Mouse (Mus musculus) left cerebral cortex, postnatal 25 days (tissue): ENCODE measurements around the gene Mgmt. TPM values are rescaled to one million over a fixed set of nuclear protein-coding genes. Genes with fewer than 3 reads are reported as not detected.

Experiments used
- DNase-seq, 2 experiments: peaks; one replicate each; pipeline ENCODE4 v3.0.0; 2022; ENCODE audit warnings: low spot score in 2 of 2, mixed read lengths in 1 of 2
- intact Hi-C: fragments of 180-260 bp; cut with DNase I; formaldehyde crosslinking; loops from one replicate; pipeline ENCODE4 v1.15.1; 2025
- total RNA-seq, 2 experiments: library from RNA; stranded (reverse); gene quantifications; 2 replicates each; pipeline ENCODE4 v1.2.3; 2021

Mgmt gene
- total RNA-seq, 2 experiments from 2014 or later = 0.78 to 0.87 TPM

GRCm38 (mm10) chr7:137040646-137041045, 146.2 kb downstream of the Mgmt start:
- intact Hi-C loops = no loop called here
- no peak for DNase-seq

DNA sequence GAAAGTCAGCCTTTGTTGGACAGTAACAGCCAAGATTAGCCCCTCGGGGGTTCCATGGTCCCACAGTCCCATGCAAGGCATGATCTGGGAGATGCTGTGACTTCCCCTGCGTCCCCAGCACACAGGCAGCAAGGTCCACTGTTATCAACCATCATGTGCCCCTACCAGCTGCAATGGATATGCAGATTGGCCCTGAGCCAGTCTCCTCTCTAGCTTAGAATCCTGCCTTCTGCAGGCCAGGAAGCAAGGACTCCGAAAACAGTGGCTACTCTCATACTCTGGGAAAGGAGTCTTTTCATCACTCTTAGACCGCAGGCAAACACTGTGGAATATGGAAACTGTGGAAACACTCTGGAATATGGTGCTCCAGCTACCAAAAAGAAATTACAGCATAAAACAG, 152.5 kb downstream of the Mgmt start:
- intact Hi-C loops = no loop called here
- no peak for DNase-seq

DNA sequence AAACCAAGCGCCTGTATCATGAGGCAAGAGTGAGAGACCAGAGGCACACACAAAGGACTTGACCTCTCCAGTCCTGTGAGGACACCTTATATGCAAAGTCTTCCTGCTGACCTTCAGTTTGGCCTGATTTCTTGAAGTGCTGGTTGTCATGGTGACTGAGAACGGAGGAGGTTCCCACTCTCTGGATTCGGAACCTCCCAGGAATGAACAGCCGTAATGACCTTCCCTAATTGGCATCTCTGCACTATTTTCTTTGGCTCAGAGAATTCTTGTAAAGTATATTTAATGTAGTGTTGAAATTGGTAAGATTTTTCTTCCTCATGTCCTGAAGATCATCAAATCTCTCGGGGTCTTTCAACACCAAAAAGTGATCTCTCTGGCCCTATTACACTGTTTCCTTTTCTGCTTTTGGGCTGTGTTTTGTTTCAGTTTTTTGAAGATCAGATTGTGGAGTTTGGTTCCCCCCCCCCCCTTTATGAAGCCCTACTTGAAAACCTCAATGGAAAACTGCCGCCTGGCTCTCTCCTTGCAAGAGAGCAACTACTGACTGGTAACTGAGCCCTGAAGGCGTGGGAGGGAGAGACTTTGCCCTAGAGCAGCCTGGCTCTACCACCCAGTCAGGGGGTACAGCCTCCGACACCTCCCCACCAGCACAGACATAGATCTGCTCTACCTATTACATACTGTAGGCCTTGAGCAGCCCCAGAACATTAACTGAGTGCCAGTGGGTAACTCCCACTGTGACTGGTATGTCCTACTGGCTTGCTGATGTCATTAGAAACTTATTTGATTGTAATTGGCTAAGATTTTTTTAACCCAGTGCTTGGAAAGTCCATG, 153.9 kb downstream of the Mgmt start:
- DNase-seq = no peak
- intact Hi-C loops = no loop called here

GRCm38 (mm10) chr7:137054343-137054742, 159.9 kb downstream of the Mgmt start:
- DNase-seq = no peak
- intact Hi-C loops = no loop called here

DNA sequence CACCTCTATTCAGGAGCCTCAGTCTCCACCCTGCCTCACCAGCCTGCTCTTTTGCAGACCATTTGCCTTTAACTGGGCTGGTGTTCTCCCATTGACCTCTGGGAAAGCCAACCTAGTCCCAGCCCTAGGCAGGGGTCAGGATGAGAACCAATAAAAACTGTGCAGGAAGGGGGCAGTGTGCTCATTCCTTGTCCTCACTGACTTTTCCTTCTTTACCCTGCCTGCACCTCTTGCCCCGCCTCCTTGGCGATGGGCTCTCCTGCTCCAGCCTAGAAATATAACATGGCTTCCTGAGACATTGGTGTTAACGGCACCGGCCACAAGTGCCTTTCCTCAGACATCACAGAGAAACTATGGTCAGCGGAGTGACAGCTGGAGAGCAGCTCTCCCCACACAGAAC, 161.7 kb downstream of the Mgmt start:
- no peak for DNase-seq

GRCm38 (mm10) chr7:137060488-137060887, 166.1 kb downstream of the Mgmt start:
- DNase-seq = no peak
- intact Hi-C loops = no loop called here

More for the DNA sequence above, 161.7 kb downstream of the Mgmt start:
- intact Hi-C loops = no loop called here

- no peak for DNase-seq
- intact Hi-C loops = no loop called here
Measured at GRCm38 (mm10) chr7:137061109-137061508, 166.7 kb downstream of the Mgmt start.

- intact Hi-C loops = no loop called here
- DNase-seq = no peak
Measured at GRCm38 (mm10) chr7:137064255-137064654, 169.8 kb downstream of the Mgmt start.

DNA sequence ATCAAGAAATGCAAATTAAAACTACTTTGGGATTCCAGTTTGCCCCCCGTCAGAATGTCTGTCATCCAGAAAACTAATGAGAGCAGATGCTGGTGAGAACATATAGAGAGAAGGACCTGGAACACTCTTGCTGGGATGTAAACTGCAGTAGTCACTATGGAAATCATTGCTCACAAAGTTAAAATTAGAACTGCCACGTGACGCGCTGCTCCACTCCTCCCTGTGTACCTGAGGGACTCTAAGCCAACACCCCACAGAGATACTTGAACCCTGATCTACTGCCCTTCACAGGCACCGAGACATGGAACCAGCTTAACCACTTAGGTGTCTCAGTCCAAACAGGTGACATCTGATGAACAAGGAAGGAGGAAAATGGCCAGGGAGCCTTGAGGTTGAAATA, 171.0 kb downstream of the Mgmt start:
- intact Hi-C loops = no loop called here
- DNase-seq = no peak

DNA sequence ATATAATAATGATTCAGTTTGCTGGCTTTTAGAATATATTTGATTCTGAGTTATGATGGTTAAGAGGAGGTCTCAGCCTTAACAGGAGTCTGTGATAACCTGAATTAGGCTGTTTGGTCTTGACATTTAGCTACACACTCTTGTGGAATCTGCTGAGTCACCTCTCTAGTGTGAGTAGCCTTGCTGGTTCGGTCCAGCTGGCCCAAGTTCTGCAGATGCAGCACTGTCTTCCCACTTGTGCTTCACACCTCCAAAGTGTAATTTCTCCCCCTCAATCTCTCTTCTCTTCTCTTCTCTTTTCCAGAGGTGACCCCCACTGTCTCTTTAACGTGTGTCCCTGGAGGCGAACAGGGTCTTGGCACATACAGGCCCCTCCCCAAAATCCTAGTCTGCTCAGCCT, 171.8 kb downstream of the Mgmt start:
- intact Hi-C loops = no loop called here
- DNase-seq = peak in 1 of 2 experiments; percentile 29

- no peak for DNase-seq
- intact Hi-C loops = no loop called here
Measured at GRCm38 (mm10) chr7:137066997-137067396, 172.6 kb downstream of the Mgmt start.

- DNase-seq = no peak
Measured at GRCm38 (mm10) chr7:137067758-137068157, 173.3 kb downstream of the Mgmt start.

GRCm38 (mm10) chr7:137068796-137069195, 174.4 kb downstream of the Mgmt start:
- no peak for DNase-seq
- intact Hi-C loops = no loop called here

More at GRCm38 (mm10) chr7:137067758-137068157, 173.3 kb downstream of the Mgmt start:
- intact Hi-C loops = no loop called here

- DNase-seq = no peak
- intact Hi-C loops = no loop called here
Measured at GRCm38 (mm10) chr7:137069768-137070167, 175.4 kb downstream of the Mgmt start.

DNA sequence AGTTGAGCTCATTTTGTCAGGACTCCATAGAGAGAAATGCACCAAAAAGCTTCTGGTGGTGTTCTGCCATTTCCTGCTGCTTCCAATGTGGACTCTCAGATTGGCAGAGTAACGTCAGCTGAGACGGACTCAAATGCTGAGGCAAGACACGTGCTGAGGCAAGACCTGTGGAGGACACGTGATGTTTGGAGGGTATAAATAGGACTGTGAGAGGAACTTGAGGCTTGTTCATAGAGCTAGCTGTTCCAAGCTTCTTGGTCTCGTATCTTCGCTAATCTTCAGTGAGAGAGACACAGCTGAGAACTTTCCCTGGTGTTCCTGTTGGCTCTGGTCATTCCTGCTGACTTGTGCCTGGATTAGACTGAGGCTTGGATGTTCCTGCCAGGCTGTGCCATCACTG, 176.9 kb downstream of the Mgmt start:
- intact Hi-C loops = no loop called here
- DNase-seq = no peak

- no peak for DNase-seq
- intact Hi-C loops = no loop called here
Measured at GRCm38 (mm10) chr7:137073878-137074277, 179.5 kb downstream of the Mgmt start.

DNA sequence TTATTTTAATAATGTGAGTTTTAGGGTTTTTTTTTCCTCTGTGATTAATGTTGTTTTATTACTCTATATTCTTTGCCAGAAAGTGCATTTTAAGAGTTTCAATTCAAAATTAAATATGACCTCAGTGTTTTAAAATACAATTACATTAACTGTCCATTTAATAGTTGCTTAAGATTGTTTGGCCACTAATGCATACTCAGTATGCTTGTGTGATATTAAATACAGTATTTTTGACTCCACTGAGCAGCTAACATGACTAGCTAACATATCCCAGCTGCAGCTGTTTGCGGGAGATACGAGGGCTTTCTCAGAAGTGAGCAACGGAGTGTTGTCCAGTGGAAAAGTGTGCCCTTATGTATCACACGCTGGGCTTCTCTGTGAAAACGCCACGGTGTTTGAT, 179.9 kb downstream of the Mgmt start:
- no peak for DNase-seq
- intact Hi-C loops = no loop called here

DNA sequence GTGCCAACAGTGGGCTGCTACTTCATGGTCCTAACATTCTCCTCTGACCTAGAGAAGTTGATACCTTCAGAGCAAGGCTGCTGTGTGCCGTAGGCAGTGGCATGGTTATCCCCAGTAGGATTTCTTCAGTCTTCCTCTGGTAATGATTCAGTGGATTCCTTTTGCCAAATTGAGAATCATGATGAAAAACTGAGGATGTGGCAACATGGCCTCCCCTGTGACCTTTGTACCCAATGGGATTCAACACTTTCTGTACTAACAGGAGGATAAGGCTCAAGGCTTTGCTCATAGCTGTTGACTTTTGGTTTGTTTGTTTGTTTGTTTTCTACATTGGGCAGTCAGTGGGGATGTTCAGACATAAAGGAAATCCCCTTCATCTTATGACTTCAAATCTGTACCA, 180.9 kb downstream of the Mgmt start:
- intact Hi-C loops = no loop called here
- no peak for DNase-seq

DNA sequence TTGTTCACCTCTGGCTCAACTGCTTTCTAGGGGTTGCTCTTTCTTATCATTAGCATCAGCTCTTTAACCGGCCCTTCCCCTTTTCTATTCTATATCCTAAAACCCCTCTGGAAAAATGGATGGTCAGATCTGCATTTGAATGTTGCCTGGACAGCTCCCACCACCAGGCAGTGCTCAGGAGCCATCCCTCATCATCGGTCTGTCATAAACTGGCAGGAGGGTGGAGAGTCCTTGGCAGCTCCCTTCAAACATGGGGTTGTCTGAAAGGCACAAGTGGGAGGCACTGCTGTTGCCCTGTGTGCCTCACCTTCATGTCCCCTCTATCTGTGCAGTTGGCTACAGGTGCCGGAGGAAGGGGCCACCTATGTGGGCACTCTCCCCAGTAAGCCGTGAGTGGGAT, 185.8 kb downstream of the Mgmt start:
- intact Hi-C loops = no loop called here
- DNase-seq = no peak

DNA sequence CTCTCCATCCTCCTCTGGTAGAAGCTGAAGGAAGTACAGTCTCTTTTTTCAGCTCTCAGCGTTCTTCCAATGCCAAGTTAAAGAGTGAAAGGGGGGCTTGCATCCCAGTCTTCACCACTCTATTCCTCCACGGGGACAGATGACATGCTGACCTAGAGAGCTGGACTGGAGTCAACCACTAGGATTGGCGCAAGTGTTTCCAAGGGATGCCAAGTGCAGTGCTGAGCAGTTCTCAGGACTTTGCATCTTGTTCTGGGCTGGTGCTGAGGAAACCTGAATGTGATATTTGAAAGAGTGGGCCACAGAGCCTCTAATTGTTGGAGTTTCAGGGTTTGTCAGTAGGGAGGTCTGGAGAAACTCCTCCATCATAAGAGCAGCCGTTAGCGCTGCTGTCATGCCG, 187.8 kb downstream of the Mgmt start:
- intact Hi-C loops = no loop called here
- no peak for DNase-seq

- DNase-seq = no peak
- intact Hi-C loops = no loop called here
Measured at GRCm38 (mm10) chr7:137084651-137085050, 190.2 kb downstream of the Mgmt start.
